Mouse (Mus musculus) kidney, embryonic 14.5 days (tissue): ENCODE measurements around the gene Mepce. TPM values are rescaled to one million over a fixed set of nuclear protein-coding genes. Genes with fewer than 3 reads are reported as not detected.

ENCODE experiments used
- ATAC-seq: fragments of 200-750 bp; cut with Nextera tagmentation; 2 replicates; pipeline ENCODE4 v1.8.0; 2017; ENCODE audit warnings: moderate number of reproducible peaks, mild to moderate bottlenecking, moderate TSS enrichment, moderate library complexity; ENCODE audit not compliant: low FRiP score, low TSS enrichment
- H3K27ac ChIP-seq: fragments of 300-500 bp; sonication (generic); 2 replicates; pipeline ENCODE4 v1.5.1; 2014; ENCODE audit warnings: low read depth, mild to moderate bottlenecking, low read length, moderate library complexity, mixed read lengths
- H3K27me3 ChIP-seq: fragments of 300-500 bp; sonication (generic); 2 replicates; pipeline ENCODE4 v1.6.1; 2014; ENCODE audit warnings: mild to moderate bottlenecking, low read length; ENCODE audit not compliant: control insufficient read depth, insufficient read depth
- H3K36me3 ChIP-seq: fragments of 300-500 bp; sonication (generic); 2 replicates; pipeline ENCODE4 v1.6.1; 2014; ENCODE audit warnings: low read length, mixed read lengths; ENCODE audit not compliant: control insufficient read depth, insufficient read depth
- H3K4me1 ChIP-seq: fragments of 300-500 bp; sonication (generic); 2 replicates; pipeline ENCODE4 v1.6.1; 2014; ENCODE audit warnings: low read length, mixed read lengths; ENCODE audit not compliant: control insufficient read depth, insufficient read depth
- H3K4me2 ChIP-seq: fragments of 300-500 bp; sonication (generic); replicated peaks from 2 replicates; pipeline ENCODE4 v1.6.1; 2014; ENCODE audit warnings: low read depth, mild to moderate bottlenecking, low read length
- H3K4me3 ChIP-seq: fragments of 300-500 bp; sonication (generic); 2 replicates; pipeline ENCODE4 v1.5.1; 2014; ENCODE audit warnings: mild to moderate bottlenecking, low read length
- H3K9ac ChIP-seq: fragments of 300-500 bp; sonication (generic); 2 replicates; pipeline ENCODE4 v1.6.1; 2014; ENCODE audit warnings: low read depth, mild to moderate bottlenecking, low read length, moderate library complexity
- H3K9me3 ChIP-seq: fragments of 300-500 bp; sonication (generic); 2 replicates; pipeline ENCODE4 v1.6.1; 2016; ENCODE audit warnings: low read length; ENCODE audit not compliant: control insufficient read depth
- WGBS: fragments of 180-500 bp; shearing (Covaris S2); extraction: QIAGEN DNeasy Blood & Tissue Kit; methylation state at CpG from one replicate; pipeline ENCODE4 v1.1.7; 2014; 5-methylcytosine and 5-hydroxymethylcytosine counted together
- polyA plus RNA-seq: library from polyadenylated mRNA; unstranded; fragments of >200 nt; fragmentation: Nextera tagmentation; extraction: Ambion mirVana; gene quantifications from 2 replicates; pipeline ENCODE4 v1.2.1, GENCODE M21; 2014

Gene Mepce
- polyA plus RNA-seq, 1 experiment from 2014 or later: 11.8 TPM

DNA sequence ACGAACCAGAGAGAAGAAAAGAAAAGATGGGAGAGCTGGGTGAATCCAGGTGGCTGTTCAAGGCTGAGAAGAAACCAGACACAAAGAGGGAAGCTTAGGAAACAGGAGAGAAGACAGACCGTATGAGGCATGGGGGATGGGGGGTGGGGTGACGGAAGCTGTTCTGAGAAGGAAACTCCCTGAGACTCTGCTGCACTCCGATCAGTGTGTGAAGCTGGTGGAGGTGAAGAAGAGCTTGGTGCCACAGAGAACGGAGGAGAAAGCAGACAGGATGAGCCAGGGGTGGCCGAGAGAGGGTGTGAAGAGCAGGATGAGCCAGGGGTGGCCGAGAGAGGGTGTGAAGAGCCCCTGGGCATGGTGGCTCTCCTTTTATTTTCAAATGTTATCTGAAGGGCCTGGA is 39.0 kb upstream of the Mepce start:
- H3K36me3 ChIP-seq: no peaks in the 10 kb centered on the region
- H3K9ac ChIP-seq: no peak overlapping the region
- no peak overlapping the region for H3K4me3 ChIP-seq
- 58% methylated on average over 7 of the region's 7 CpGs for WGBS
- H3K9me3 ChIP-seq: no peaks in the 10 kb centered on the region
- H3K4me2 ChIP-seq: no peak overlapping the region
- no peaks in the 10 kb centered on the region for H3K27me3 ChIP-seq
- no peak for ATAC-seq
- H3K4me1 ChIP-seq: no peaks in the 10 kb centered on the region
- H3K27ac ChIP-seq: no peak overlapping the region

DNA sequence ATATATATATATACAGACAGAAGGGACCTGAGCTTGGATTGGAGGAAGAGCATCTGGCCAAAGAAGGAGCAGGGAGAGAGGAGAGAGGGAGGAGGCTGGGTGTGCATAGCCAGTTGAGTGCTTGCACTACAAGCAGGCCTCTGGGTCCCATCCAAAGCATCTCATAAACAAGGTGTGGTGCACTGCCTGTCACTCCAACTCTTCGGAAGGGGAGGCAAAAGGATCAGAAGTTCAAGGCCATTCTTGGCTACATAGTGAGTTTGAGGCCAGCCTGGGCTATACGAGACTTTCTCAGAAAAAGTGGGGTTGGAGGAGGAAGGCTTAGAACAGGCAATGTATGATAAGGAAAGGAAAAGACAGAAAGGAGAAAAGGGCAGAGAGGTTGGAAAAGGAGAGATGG is 38.5 kb upstream of the Mepce start:
- H3K4me2 ChIP-seq: no peak overlapping the region
- 79% methylated on average over 2 of the region's 2 CpGs for WGBS
- H3K4me3 ChIP-seq: no peak overlapping the region
- H3K4me1 ChIP-seq: no peaks in the 10 kb centered on the region
- no peak for ATAC-seq
- H3K9ac ChIP-seq: no peak overlapping the region
- H3K9me3 ChIP-seq: no peaks in the 10 kb centered on the region
- H3K36me3 ChIP-seq: no peaks in the 10 kb centered on the region
- no peak overlapping the region for H3K27ac ChIP-seq
- H3K27me3 ChIP-seq: no peaks in the 10 kb centered on the region

DNA sequence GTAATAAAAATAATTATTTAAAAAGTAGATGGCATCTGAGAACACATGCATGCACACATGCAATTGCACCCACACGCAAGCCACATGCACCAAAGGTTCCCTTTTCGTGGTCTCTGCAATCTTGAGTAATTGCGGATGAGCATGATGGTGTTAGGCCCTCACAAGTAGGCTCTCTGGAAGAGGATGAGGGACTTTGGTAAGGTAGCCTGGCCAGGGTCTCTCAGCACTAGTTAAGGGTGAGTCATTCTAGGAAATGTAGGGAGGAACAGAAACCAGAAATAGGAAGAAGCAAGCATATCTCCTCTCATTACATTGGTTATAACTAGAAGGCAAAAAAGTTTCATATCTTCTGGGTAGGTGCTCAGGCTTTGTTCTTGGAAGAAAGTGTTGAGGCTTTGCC is 37.6 kb upstream of the Mepce start:
- H3K4me1 ChIP-seq: no peaks in the 10 kb centered on the region
- no peak overlapping the region for H3K27ac ChIP-seq
- H3K4me3 ChIP-seq: no peak overlapping the region
- H3K27me3 ChIP-seq: no peaks in the 10 kb centered on the region
- no peaks in the 10 kb centered on the region for H3K9me3 ChIP-seq
- no peaks in the 10 kb centered on the region for H3K36me3 ChIP-seq
- no peak overlapping the region for H3K4me2 ChIP-seq
- 93% methylated on average over 3 of the region's 3 CpGs for WGBS
- no peak overlapping the region for H3K9ac ChIP-seq
- no peak for ATAC-seq

DNA sequence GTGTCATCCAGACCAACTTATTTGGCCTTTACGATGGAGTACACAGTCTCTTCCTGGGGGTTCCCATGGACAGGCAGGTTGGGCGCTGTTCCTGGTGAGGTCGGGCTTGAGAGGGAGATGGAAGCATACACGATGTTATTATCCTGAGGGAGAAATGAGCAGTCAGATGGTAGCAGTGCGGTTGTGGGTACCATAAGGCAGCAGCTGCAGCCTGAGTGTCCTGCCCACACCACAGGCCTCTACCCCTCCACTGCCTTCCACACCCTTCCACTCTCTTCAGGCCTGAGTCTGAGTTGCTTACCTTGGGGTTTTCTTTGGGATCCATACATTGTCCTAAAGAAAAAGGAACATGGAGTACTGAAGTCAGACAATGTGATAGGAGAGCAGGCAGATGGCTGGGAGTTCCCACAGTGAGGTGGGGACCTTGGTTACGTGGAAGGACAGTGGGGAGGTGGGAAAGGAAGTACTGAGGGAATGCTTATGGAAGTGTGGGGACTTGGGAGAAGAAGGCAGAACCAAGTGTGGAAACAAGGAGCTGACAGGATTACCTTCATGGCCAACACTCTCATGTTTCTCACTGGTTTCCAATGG is 36.1 kb upstream of the Mepce start:
- no peaks in the 10 kb centered on the region for H3K27me3 ChIP-seq
- H3K9ac ChIP-seq: no peak overlapping the region
- H3K4me1 ChIP-seq: no peaks in the 10 kb centered on the region
- H3K4me2 ChIP-seq: no peak overlapping the region
- 89% methylated on average over 6 of the region's 6 CpGs for whole genome bisulfite sequencing
- no peaks in the 10 kb centered on the region for H3K9me3 ChIP-seq
- H3K27ac ChIP-seq: no peak overlapping the region
- no peak for ATAC-seq
- H3K4me3 ChIP-seq: no peak overlapping the region
- H3K36me3 ChIP-seq: no peaks in the 10 kb centered on the region

DNA sequence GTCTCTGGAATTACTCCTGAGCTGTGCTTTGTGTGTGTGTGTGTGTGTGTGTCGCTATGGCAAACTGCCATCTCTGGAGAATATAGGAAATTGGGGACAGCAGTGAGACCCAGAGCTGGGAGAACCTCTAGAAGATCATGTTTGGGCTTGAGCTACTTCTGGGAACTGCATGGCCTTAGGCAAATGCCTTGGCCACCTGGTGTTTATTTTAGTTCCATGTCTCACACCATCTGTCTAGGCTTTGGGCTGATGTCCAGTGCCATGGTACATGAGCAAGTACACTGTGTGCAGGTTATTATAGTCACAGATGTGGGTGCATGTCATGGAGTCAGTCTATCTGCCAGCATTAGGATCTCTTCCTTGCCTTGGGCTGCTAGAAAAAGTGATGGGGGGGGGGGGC is 35.1 kb upstream of the Mepce start:
- Histone ChIP-seq H3K9ac (no peak overlapping the region), H3K9me3 (no peaks in the 10 kb centered on the region), H3K4me1 (no peaks in the 10 kb centered on the region), H3K27me3 (no peaks in the 10 kb centered on the region), H3K4me3 (no peak overlapping the region), H3K4me2 (no peak overlapping the region), H3K27ac (no peak overlapping the region), H3K36me3 (no peaks in the 10 kb centered on the region)
- ATAC-seq: no peak
- WGBS: 82% methylated on average over 1 of the region's 1 CpGs

DNA sequence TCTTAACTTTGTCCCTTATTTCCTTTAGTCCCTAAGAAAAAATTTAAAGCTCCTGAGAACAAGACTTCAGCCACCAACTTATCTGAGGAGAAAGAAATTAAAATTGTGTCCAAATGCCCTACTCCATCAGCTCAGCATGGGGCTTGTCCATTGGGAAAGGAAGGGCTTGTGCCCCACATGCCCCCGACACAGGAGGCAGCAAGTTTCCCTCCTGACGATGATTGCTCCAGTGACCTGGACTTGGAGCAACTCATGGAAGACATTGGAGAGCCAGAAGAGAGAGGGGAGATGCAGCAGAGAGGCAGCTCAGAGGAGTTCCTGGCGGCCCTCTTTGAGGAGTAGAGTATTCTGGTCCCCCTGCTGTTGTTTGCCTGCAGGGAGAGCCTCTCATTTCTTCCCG is 34.7 kb upstream of the Mepce start:
- H3K4me2 ChIP-seq: no peak overlapping the region
- no peak overlapping the region for H3K27ac ChIP-seq
- H3K9me3 ChIP-seq: no peaks in the 10 kb centered on the region
- no peaks in the 10 kb centered on the region for H3K4me1 ChIP-seq
- no peak for ATAC-seq
- 71% methylated on average over 4 of the region's 4 CpGs for WGBS
- H3K4me3 ChIP-seq: no peak overlapping the region
- no peaks in the 10 kb centered on the region for H3K36me3 ChIP-seq
- no peaks in the 10 kb centered on the region for H3K27me3 ChIP-seq
- no peak overlapping the region for H3K9ac ChIP-seq

DNA sequence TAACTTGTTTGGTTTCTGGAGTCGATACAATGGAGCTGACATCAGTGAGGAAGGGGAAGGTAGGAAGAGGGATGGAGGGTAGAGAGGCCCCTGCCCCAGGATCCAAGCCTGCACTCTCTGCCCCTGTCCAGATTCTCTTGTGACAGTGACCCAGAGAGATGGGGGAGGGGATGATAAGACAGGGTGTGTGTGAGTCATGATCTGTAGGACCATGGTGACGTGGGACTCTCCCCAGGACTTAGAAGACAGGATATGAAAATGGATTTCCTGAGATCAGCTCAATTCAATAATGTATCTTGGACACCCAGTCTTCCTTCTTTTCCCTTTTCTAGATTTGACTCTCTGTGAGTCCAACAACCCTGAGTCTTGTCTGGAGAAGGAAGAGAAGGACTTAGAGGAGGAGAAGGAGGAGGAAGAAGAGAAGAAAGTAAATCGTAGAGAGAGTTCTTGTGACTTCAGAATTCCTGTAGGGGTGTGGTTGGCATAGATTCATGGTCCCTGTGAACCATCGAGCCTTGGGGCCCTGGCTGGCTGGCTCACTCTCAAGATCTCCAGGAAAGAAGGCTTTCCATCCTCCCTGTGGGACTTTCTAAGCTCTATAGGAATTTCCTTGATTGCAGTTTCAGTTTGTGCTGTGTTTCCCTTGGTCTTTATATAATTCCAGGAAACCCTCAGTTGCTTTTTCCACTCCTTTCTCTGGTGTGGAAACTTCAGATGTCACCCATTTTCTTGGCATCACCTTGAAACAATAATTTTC is 30.2 kb upstream of the Mepce start:
- Histone ChIP-seq H3K27me3 (no peaks in the 10 kb centered on the region), H3K4me3 (no peak overlapping the region), H3K36me3 (no peaks in the 10 kb centered on the region), H3K27ac (no peak overlapping the region), H3K4me2 (no peak overlapping the region), H3K4me1 (no peaks in the 10 kb centered on the region), H3K9ac (no peak overlapping the region), H3K9me3 (no peaks in the 10 kb centered on the region)
- WGBS: 68% methylated on average over 4 of the region's 4 CpGs
- no peak for ATAC-seq

DNA sequence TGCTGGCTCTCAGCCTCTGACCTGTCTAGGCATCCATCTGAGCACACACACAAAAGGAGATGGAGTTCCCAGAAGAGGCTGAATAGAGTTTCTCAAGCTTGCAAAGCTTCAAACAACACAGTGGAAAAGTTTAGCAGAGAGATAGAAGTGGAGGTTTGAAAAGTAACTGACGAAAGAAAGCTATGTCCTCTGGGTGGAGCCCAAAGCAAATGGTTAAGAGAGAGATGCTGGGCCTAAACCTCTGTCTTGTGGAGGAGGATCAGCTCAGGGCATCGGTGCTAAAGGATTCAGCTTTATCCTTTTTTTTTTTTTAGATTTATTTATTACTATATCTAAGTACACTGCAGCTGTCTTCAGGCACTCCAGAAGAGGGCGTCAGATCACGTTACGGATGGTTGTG is 20.9 kb upstream of the Mepce start:
- Histone ChIP-seq H3K4me2 (no peak overlapping the region), H3K4me3 (no peak overlapping the region), H3K27ac (no peak overlapping the region), H3K36me3 (no peaks in the 10 kb centered on the region), H3K9me3 (no peaks in the 10 kb centered on the region), H3K27me3 (no peaks in the 10 kb centered on the region), H3K9ac (no peak overlapping the region), H3K4me1 (no peaks in the 10 kb centered on the region)
- 88% methylated on average over 5 of the region's 5 CpGs for WGBS
- no peak for ATAC-seq

DNA sequence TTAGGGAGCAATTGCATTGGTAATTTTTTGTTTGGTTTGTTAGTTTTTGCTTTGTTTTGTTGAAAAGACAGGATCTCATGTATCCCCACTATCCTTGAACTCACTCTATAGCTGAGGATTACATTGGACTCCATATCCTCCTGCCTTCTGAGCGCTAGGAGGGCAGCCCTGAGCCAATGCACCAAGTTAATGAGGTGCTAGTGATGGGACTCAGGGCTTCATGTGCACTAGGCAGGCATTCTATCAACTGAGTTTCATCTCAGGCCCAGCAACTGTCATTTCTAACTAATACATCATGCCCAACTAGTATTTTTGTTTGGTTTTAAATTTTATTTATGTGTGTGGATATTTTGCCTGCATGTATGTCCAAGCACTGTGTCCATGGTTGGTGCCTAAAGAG is 18.7 kb upstream of the Mepce start:
- 79% methylated on average over 1 of the region's 1 CpGs for WGBS
- no peak for ATAC-seq

More for the DNA sequence above, 18.7 kb upstream of the Mepce start:
- H3K4me1 ChIP-seq: no peaks in the 10 kb centered on the region
- no peaks in the 10 kb centered on the region for H3K27me3 ChIP-seq
- no peak overlapping the region for H3K27ac ChIP-seq
- H3K4me3 ChIP-seq: no peak overlapping the region
- no peaks in the 10 kb centered on the region for H3K36me3 ChIP-seq
- no peaks in the 10 kb centered on the region for H3K9me3 ChIP-seq
- H3K9ac ChIP-seq: no peak overlapping the region
- no peak overlapping the region for H3K4me2 ChIP-seq
